Mouse (Mus musculus) ES-E14 (cell line): ENCODE data around the gene Ankrd17.

ENCODE experiments used
- HCFC1 ChIP-seq: IDR thresholded peaks from 2 replicates; pipeline ENCODE4 v1.6.1; 2012; ENCODE audit warnings: low read length, inconsistent platforms, borderline replicate concordance; ENCODE audit not compliant: insufficient read depth
- MAFK ChIP-seq: IDR thresholded peaks from 2 replicates; pipeline ENCODE4 v1.6.1; 2014; ENCODE audit warnings: mild to moderate bottlenecking, low read depth, low read length, inconsistent platforms; ENCODE audit not compliant: insufficient read depth
- ZNF384 ChIP-seq: IDR thresholded peaks from 2 replicates; pipeline ENCODE4 v1.6.1; 2012; ENCODE audit warnings: low read depth, low read length, inconsistent platforms

- TF ChIP-seq HCFC1 (no peak), MAFK (no peak), ZNF384 (no peak)
Measured at GRCm38 (mm10) chr5:90414925-90415295, 48.5 kb upstream of the Ankrd17 start.
